Mouse (Mus musculus) limb, embryonic 14.5 days (tissue): ENCODE results near the gene Fndc1. TPM values are rescaled to one million over a fixed set of nuclear protein-coding genes. Genes with fewer than 3 reads are reported as not detected.
A peak's percentile ranks its signal among the peaks of the same experiment; 100 is the strongest.

Experiments
- ATAC-seq: fragments of 200-750 bp; cut with Nextera tagmentation; 2 replicates; pipeline ENCODE4 v1.8.0; 2017; ENCODE audit warnings: low read depth, moderate number of reproducible peaks, moderate TSS enrichment; ENCODE audit not compliant: low FRiP score
- DNase-seq: peaks from one replicate; pipeline ENCODE4 v3.0.0-alpha.2; 2015; ENCODE audit warnings: low spot score
- H3K27ac ChIP-seq: fragments of 300-500 bp; sonication (generic); replicated peaks from 2 replicates; pipeline ENCODE4 v1.5.1; 2014; ENCODE audit warnings: low read depth, mild to moderate bottlenecking, low read length, moderate library complexity, mixed read lengths
- H3K27me3 ChIP-seq: fragments of 300-500 bp; sonication (generic); 2 replicates; pipeline ENCODE4 v1.6.1; 2014; ENCODE audit warnings: low read length, mixed read lengths; ENCODE audit not compliant: control insufficient read depth, insufficient read depth
- H3K36me3 ChIP-seq: fragments of 300-500 bp; sonication (generic); 2 replicates; pipeline ENCODE4 v1.6.1; 2014; ENCODE audit warnings: mild to moderate bottlenecking, low read length, moderate library complexity, mixed read lengths; ENCODE audit not compliant: control insufficient read depth, insufficient read depth
- H3K4me1 ChIP-seq: fragments of 300-500 bp; sonication (generic); 2 replicates; pipeline ENCODE4 v1.6.1; 2014; ENCODE audit warnings: antibody characterized with exemption, low read length, mixed read lengths; ENCODE audit not compliant: control insufficient read depth, insufficient read depth
- H3K4me2 ChIP-seq: fragments of 300-500 bp; sonication (generic); replicated peaks from 2 replicates; pipeline ENCODE4 v1.6.1; 2014; ENCODE audit warnings: low read depth, mild to moderate bottlenecking, low read length, moderate library complexity; ENCODE audit not compliant: severe bottlenecking
- H3K4me3 ChIP-seq: fragments of 300-500 bp; sonication (generic); replicated peaks from 2 replicates; pipeline ENCODE4 v1.5.1; 2014; ENCODE audit warnings: low read length
- H3K9ac ChIP-seq: fragments of 300-500 bp; sonication (generic); 2 replicates; pipeline ENCODE4 v1.6.1; 2014; ENCODE audit warnings: mild to moderate bottlenecking, low read depth, low read length, moderate library complexity; ENCODE audit not compliant: severe bottlenecking
- H3K9me3 ChIP-seq: fragments of 300-500 bp; sonication (generic); 2 replicates; pipeline ENCODE4 v1.6.1; 2016; ENCODE audit warnings: low read length; ENCODE audit not compliant: control insufficient read depth
- POLR2A ChIP-seq: fragments of 200-500 bp; IDR thresholded peaks from 2 replicates; pipeline ENCODE4 v1.8.0; 2012; ENCODE audit warnings: inconsistent platforms, mild to moderate bottlenecking, moderate library complexity, borderline replicate concordance; ENCODE audit not compliant: insufficient read depth, insufficient read length; ENCODE audit errors: extremely low read depth
- WGBS: fragments of 180-500 bp; shearing (Covaris S2); extraction: QIAGEN DNeasy Blood & Tissue Kit; methylation state at CpG from one replicate; pipeline ENCODE4 v1.1.7; 2014; 5-methylcytosine and 5-hydroxymethylcytosine counted together
- polyA plus RNA-seq, 2 experiments: library from polyadenylated mRNA; depleted of rRNA in 1 of 2; stranded (reverse) in 1 of 2; unstranded in 1 of 2; fragments of >200 nt; fragmentation: Nextera tagmentation in 1 of 2; extraction: Ambion mirVana in 1 of 2; gene quantifications; 2 replicates each; pipeline versions ENCODE4 v1.2.1 to v1.2.3; 2012 to 2014

The Fndc1 gene
- polyA plus RNA-seq, 2 experiments = 58.4 to 82.3 TPM

- DNase-seq = no peak
- H3K36me3 ChIP-seq = no peaks in the 10 kb centered on the region
- no peak overlapping the region for H3K4me2 ChIP-seq
- H3K9me3 ChIP-seq = no peaks in the 10 kb centered on the region
- ATAC-seq = peak; percentile 42; the same call in 1 of the 2 replicates
- TF ChIP-seq POLR2A = no peak
- H3K9ac ChIP-seq = no peak overlapping the region
- 0 out of 2 replicates have a peak, but pooled peaks cover 4% of the 10 kb centered on the region for H3K4me1 ChIP-seq
- no peak overlapping the region for H3K4me3 ChIP-seq
- 57% methylated on average over 8 of the region's 8 CpGs for WGBS
- H3K27ac ChIP-seq = no peak overlapping the region
- no peaks in the 10 kb centered on the region for H3K27me3 ChIP-seq
Measured at GRCm38 (mm10) chr17:7860845-7861360, 33.8 kb upstream of the Fndc1 start.

DNA sequence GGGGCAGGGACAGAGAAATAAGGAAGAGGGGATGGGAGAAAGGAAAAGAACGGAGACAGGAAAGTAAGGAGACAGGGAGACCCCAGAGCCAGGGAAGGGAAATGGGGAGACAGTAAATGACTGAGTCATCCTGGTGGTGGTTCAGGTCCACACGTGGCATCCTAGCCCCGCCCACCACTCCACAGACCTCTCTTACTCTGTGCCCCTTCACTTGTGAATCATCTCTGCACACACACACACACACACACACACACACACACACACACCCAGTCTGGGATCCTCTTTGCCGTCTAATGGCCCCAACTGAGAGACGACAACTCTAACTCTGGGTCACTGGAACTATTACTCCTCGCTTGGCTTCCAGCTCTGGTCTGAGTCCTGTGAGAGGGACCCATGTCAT lies 30.6 kb upstream of the Fndc1 start:
- DNase-seq (no peak), ATAC-seq (no peak)
- Histone ChIP-seq H3K27me3 (no peaks in the 10 kb centered on the region), H3K9me3 (no peaks in the 10 kb centered on the region), H3K27ac (0 out of 2 replicates have a peak overlapping the region, but pooled peaks have one; percentile 43), H3K9ac (no peak overlapping the region), H3K4me2 (no peak overlapping the region), H3K4me3 (no peak overlapping the region), H3K36me3 (no peaks in the 10 kb centered on the region), H3K4me1 (0 out of 2 replicates have a peak, but pooled peaks cover 4% of the 10 kb centered on the region)
- TF ChIP-seq POLR2A = no peak
- 75% methylated on average over 6 of the region's 6 CpGs for WGBS

DNA sequence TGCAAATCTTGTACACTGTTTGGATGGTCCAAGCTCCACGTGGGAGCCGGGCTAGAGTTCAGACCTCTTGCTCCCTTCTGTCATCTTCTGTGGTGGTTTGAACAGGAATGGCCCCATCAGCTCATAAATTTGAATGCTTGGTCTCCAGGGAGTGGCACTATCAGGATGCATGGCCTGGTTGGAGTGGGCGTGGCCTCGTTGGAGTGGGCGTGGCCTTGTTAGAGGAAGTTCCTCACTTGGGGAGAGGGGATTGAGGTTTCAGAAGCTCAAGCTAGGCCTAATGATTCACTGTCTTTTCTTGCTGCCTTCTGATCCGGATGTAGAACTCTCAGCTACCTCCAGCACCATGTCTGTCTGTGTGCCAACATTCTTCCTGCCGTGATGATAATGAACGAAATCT lies 28.7 kb upstream of the Fndc1 start:
- H3K9ac ChIP-seq = no peak overlapping the region
- DNase-seq (no peak), ATAC-seq (no peak)
- no peak overlapping the region for H3K4me2 ChIP-seq
- no peaks in the 10 kb centered on the region for H3K36me3 ChIP-seq
- H3K27me3 ChIP-seq = no peaks in the 10 kb centered on the region
- H3K9me3 ChIP-seq = no peaks in the 10 kb centered on the region
- TF ChIP-seq POLR2A = no peak
- H3K27ac ChIP-seq = no peak overlapping the region
- 79% methylated on average over 8 of the region's 8 CpGs for WGBS
- no peak overlapping the region for H3K4me3 ChIP-seq
- H3K4me1 ChIP-seq = peaks cover 13% of the 10 kb centered on the region

DNA sequence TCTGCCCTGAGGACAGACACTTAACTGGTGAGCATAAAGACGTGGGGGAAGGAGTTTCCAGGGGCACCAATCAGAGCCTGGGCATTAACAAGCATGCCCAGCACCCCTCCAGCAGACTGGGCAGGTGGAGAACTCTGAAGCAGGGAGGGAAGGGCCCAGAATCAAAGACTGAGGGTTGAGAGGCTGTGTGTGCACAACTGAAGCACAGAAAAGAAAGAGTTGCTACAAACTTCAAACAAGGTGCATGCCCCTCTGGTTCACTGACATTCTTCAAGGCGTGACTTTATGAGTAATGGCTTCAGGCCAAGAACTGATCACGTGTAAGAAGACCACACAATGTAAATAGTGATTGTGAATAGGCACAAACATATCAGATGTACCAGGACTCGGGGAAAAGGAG lies 24.9 kb upstream of the Fndc1 start:
- H3K36me3 ChIP-seq = no peaks in the 10 kb centered on the region
- peak; percentile 30 for ATAC-seq

GRCm38 (mm10) chr17:7851527-7851926 lies 24.4 kb upstream of the Fndc1 start:
- Histone ChIP-seq H3K9me3 (no peaks in the 10 kb centered on the region), H3K36me3 (no peaks in the 10 kb centered on the region), H3K27me3 (no peaks in the 10 kb centered on the region), H3K9ac (no peak overlapping the region), H3K4me3 (no peak overlapping the region), H3K4me1 (peaks cover 9% of the 10 kb centered on the region), H3K27ac (no peak overlapping the region), H3K4me2 (no peak overlapping the region)
- DNase-seq = no peak
- WGBS = 47% methylated on average over 9 of the region's 9 CpGs
- TF ChIP-seq POLR2A = no peak
- no peak for ATAC-seq

More for the DNA sequence above, 24.9 kb upstream of the Fndc1 start:
- TF ChIP-seq POLR2A = no peak
- H3K27me3 ChIP-seq = no peaks in the 10 kb centered on the region
- peaks cover 13% of the 10 kb centered on the region for H3K4me1 ChIP-seq
- H3K27ac ChIP-seq = no peak overlapping the region
- no peaks in the 10 kb centered on the region for H3K9me3 ChIP-seq
- H3K4me2 ChIP-seq = no peak overlapping the region
- WGBS = 15% methylated on average over 4 of the region's 4 CpGs
- H3K4me3 ChIP-seq = no peak overlapping the region
- no peak for DNase-seq
- H3K9ac ChIP-seq = no peak overlapping the region
